Mouse (Mus musculus) erythroblast, embryonic 14.5 days (primary cell): ENCODE results near the gene Map3k7cl. TPM values are rescaled to one million over a fixed set of nuclear protein-coding genes. Genes with fewer than 3 reads are reported as not detected.

Source experiments
- H3K27me3 ChIP-seq: 2 replicates; pipeline ENCODE4 v1.6.1; 2012; ENCODE audit warnings: inconsistent platforms; ENCODE audit not compliant: control insufficient read depth
- H3K36me3 ChIP-seq: 2 replicates; pipeline ENCODE4 v1.6.1; 2012; ENCODE audit warnings: mild to moderate bottlenecking, inconsistent platforms; ENCODE audit not compliant: control insufficient read depth
- H3K4me1 ChIP-seq: 2 replicates; pipeline ENCODE4 v1.6.1; 2012; ENCODE audit warnings: inconsistent platforms; ENCODE audit not compliant: control insufficient read depth
- H3K4me3 ChIP-seq: replicated peaks from 2 replicates; pipeline ENCODE3; 2012; ENCODE audit warnings: moderate library complexity, mild to moderate bottlenecking, inconsistent platforms
- H3K9me3 ChIP-seq: 2 replicates; pipeline ENCODE4 v1.6.1; 2012; ENCODE audit warnings: low read length, inconsistent platforms, mixed read lengths; ENCODE audit not compliant: control insufficient read depth
- GATA1 ChIP-seq: IDR thresholded peaks from 2 replicates; pipeline ENCODE4 v1.6.1; 2012; ENCODE audit warnings: low read length, inconsistent platforms, mixed read lengths
- TAL1 ChIP-seq: IDR thresholded peaks from 3 replicates; pipeline ENCODE4 v1.6.1; 2012; ENCODE audit warnings: low read length, inconsistent platforms, mixed read lengths
- polyA plus RNA-seq: library from polyadenylated mRNA; stranded (reverse); fragments of >175 nt; gene quantifications from 2 replicates; pipeline ENCODE4 v1.2.3, GENCODE M21; 2012

Gene Map3k7cl
- polyA plus RNA-seq, 1 experiment: not detected

DNA sequence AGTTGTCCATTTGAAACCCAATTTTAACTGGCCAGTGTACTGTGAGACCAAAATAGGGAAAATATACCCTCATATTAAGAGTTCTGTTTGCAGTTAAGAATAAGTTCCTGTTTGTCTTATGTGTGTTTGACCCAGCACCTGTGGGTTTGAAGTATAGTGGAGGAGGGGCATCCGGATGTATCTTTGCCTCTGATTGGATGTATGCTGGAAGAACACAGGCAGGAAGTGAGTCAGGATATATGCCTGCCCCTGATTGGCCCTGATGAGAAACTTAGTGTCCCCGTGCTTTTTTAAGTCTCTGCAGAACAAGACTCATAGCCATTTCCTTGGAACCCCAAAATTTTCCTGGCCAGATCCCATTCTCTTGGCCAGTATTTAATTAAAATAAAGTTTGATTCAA is 51.8 kb downstream of the Map3k7cl start:
- TF ChIP-seq TAL1 (no peak), GATA1 (no peak)
- Histone ChIP-seq H3K4me1 (no peaks in the 10 kb centered on the region), H3K36me3 (no peaks in the 10 kb centered on the region), H3K27me3 (no peaks in the 10 kb centered on the region), H3K4me3 (no peak overlapping the region), H3K9me3 (no peaks in the 10 kb centered on the region; the same call in 1 of the 2 replicates)

DNA sequence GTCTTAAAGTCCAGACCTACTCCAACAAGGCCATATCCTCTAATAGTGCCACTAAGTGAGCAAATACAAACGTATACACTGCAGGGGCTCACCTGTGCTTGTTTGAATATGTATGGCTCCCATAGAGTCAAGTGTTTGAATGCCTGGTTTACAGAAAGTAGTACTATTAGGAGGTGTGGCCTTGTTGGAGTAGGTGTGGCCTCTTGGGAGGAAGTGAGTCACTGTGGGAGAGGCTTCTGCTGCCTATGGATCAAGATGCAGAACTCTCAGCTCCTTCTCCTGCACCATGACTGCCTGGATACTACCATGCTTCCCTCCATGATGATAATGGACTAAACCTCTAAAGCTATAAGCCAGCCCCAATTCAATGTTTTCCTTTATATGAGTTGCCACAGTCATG is 54.3 kb downstream of the Map3k7cl start:
- Histone ChIP-seq H3K4me1 (no peaks in the 10 kb centered on the region), H3K9me3 (no peaks in the 10 kb centered on the region), H3K36me3 (no peaks in the 10 kb centered on the region), H3K4me3 (no peak overlapping the region), H3K27me3 (no peaks in the 10 kb centered on the region)
- TF ChIP-seq TAL1 (no peak), GATA1 (no peak)

DNA sequence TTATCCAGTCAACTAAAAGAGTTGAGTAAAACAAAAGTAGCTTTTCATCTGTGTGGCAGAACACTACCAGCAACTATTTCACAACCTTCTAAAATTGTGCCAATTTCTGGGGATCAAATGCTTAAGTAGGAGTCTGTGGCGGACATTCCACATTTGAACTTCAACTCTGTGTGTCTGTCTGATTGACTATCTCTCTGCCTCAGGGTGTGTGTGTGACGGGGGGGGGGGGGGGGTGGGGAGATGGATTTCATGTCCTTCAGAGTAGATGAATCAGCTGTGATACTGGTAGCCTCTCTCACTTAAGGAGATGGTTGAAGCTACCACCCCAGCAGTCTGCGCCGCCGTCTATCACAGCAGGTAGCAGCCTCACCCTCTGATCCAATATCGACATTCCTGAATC is 54.8 kb downstream of the Map3k7cl start:
- TF ChIP-seq GATA1 (no peak), TAL1 (no peak)
- H3K27me3 ChIP-seq: no peaks in the 10 kb centered on the region
- no peaks in the 10 kb centered on the region for H3K9me3 ChIP-seq
- no peaks in the 10 kb centered on the region for H3K4me1 ChIP-seq
- H3K36me3 ChIP-seq: no peaks in the 10 kb centered on the region
- H3K4me3 ChIP-seq: no peak overlapping the region

DNA sequence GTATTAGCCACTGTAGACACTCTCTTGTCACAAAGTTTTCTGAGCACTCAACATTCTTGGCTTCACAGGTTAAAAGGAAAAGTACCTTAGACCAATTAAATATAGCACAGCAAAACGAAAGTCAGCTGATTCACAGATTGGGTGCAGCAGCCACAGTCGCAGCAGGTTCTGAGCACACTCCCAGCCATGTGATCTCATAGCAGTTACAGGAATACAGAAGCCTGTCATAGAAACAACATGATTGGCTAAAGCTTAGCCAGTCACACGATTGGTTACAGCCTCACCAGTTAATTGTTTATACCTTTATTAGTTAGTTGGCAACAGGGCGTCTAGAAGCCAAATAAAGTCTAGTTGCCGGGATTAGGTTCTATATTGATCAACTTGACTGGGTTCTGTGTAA is 57.0 kb downstream of the Map3k7cl start:
- Histone ChIP-seq H3K9me3 (no peaks in the 10 kb centered on the region), H3K27me3 (no peaks in the 10 kb centered on the region), H3K36me3 (no peaks in the 10 kb centered on the region), H3K4me3 (no peak overlapping the region), H3K4me1 (no peaks in the 10 kb centered on the region)
- no peak for TF ChIP-seq GATA1
- TF ChIP-seq TAL1: no peak

DNA sequence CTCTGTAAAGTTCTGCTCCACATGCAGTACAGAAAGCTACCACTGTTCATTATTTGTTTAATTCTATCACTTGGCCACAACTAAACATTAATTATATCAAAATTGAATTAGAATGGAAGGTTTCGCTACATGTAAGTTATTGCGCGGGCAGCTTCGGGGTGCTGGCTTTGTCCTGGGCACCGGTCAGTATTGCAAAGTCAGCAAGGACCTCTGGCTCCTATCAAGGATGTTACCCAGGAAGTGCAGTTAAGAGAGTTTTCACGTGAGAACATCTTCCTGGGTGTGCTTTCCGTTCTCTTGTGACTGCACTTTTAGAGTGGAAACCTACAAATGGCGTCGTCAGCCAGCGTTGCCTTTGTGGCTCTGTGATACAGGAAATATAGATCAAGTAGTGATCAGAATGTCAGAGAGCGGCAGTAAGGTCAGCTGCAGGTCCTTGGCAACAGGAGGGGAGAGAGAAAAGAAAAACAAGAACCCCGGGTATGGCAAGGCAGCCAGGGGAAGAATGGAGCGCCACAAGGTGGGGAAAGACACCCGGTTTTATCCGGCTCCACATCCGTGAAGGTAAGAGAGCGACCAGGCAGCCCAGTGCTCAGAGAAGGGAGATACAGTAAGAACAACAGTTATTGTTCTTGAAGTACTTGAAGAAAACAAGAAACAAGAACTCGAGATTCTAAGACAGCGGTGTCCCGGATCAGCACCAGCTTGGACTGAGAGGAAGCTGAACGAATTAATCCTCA is 57.6 kb downstream of the Map3k7cl start:
- TF ChIP-seq TAL1 (no peak), GATA1 (no peak)
- Histone ChIP-seq H3K9me3 (no peaks in the 10 kb centered on the region), H3K4me3 (no peak overlapping the region), H3K27me3 (no peaks in the 10 kb centered on the region), H3K36me3 (no peaks in the 10 kb centered on the region), H3K4me1 (no peaks in the 10 kb centered on the region)

DNA sequence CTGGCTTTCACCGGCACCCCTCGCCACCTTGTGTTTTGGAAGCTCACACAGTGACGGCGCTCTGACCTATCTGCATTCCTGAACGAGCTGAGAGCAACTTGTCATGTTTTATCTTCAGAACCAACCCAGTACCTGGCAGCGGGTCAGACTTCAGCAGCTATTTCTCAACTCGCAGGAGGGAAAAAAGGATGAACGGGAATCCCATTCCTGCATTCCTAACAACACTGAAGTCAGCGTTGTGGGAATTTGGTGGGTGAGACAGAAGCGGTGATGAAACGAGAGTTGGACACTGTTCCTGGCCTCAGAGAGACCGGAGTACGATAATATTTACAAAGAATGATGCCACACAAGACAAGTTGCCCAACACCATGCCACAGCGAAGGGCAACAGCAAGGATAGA is 58.3 kb downstream of the Map3k7cl start:
- H3K27me3 ChIP-seq: no peaks in the 10 kb centered on the region

DNA sequence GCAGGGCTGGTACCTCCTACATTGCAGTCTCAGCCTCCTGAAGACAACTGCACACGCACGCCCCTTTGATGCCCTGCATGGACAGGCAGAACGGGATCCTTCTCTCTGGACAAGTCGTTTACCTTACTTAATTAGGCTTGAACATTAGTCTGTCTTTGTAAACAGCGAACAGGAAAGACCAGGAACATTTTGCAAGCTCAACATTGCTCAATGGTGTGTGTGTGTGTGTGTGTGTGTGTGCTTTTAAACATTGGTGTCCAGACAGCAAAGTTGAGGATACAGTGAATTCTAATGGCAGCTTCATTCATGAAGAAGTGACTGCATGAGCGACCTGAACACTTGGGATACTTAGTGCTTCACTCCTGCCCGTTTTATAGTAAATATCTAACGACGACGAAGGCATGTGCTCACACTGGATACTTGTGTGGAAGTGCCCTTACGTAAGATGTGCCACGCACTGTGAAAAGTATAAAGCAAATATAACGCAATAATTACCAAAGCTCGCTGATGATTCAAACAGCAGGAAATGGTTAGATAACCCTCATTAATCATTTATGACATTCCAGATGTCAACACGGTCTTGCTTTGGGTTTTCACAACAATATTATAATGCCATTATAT is 59.2 kb downstream of the Map3k7cl start:
- H3K27me3 ChIP-seq: no peaks in the 10 kb centered on the region
- TF ChIP-seq TAL1 (no peak), GATA1 (no peak)
- H3K9me3 ChIP-seq: no peaks in the 10 kb centered on the region
- H3K4me3 ChIP-seq: no peak overlapping the region
- H3K4me1 ChIP-seq: no peaks in the 10 kb centered on the region
- no peaks in the 10 kb centered on the region for H3K36me3 ChIP-seq

More for the DNA sequence above, 58.3 kb downstream of the Map3k7cl start:
- Histone ChIP-seq H3K4me1 (no peaks in the 10 kb centered on the region), H3K36me3 (no peaks in the 10 kb centered on the region), H3K9me3 (no peaks in the 10 kb centered on the region), H3K4me3 (no peak overlapping the region)
- TF ChIP-seq GATA1: no peak
- TF ChIP-seq TAL1: no peak

DNA sequence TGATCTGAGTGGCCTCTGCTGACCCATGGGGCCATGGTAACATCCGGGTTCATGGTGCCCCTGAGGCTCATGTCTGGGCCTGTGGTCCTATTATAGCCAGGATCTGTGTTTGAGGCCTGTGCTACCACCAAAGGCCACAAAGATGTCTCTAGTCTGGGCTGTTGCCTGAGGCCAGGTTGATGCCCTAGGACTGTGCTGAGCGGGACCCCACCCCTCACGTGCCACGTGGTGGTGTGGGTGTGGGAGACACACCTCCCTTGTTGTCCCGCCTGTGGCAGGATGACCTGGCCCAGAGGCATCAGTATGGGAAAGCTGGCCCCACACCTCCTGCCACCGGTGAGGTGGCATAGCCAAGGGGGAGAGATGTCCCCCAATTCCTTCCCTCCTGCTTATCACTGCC is 64.2 kb downstream of the Map3k7cl start:
- no peak overlapping the region for H3K4me3 ChIP-seq
- no peaks in the 10 kb centered on the region for H3K27me3 ChIP-seq

DNA sequence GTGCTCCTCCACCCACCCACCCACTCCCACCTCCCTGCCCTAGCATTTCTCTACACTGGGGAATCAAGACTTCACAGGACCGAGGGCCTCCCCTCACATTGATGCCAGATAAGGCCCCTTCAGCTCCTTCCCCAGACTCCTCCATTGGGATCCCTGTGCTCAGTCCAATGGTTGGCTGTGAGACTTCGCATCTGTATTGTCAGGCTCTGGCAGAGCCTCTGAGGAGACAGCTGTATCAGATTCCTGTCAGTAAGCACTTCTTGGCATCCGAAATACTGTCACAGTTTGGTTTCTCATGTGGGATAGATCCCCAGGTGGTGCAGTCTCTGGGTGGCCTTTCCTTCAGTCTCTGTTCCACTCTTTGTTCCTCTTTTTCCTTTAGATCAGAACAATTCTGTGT is 68.1 kb downstream of the Map3k7cl start:
- TF ChIP-seq TAL1: no peak
- TF ChIP-seq GATA1: no peak
- no peaks in the 10 kb centered on the region for H3K27me3 ChIP-seq

More for the DNA sequence above, 64.2 kb downstream of the Map3k7cl start:
- Histone ChIP-seq H3K4me1 (no peaks in the 10 kb centered on the region), H3K9me3 (peaks cover 2% of the 10 kb centered on the region; the same call in 1 of the 2 replicates), H3K36me3 (no peaks in the 10 kb centered on the region)
- TF ChIP-seq TAL1 (no peak), GATA1 (no peak)

DNA sequence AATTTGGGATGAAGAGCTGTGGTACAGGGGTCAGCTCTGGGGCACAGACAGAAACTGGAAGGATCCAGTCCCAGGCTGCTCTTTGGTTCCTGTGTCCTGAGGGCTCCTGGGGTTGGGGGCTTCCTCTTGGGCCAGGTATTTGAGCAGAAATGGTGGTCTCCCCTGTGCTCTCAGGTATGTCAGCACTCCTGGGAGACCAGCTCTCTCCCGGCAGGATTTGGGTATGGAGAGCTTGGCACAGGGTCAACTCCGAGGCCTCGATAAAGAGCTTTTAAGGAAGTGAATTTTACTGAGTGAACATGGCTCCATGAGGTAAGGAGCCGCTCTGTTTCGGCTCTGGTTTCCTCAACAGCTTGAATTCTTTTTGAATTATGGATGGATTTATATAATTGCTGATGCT is 70.8 kb downstream of the Map3k7cl start:
- Histone ChIP-seq H3K4me1 (no peaks in the 10 kb centered on the region), H3K9me3 (peaks cover 32% of the 10 kb centered on the region), H3K36me3 (no peaks in the 10 kb centered on the region), H3K27me3 (no peaks in the 10 kb centered on the region), H3K4me3 (no peak overlapping the region)
- TF ChIP-seq GATA1 (no peak), TAL1 (no peak)

More for the DNA sequence above, 68.1 kb downstream of the Map3k7cl start:
- peaks cover 19% of the 10 kb centered on the region for H3K9me3 ChIP-seq
- no peaks in the 10 kb centered on the region for H3K36me3 ChIP-seq
- no peaks in the 10 kb centered on the region for H3K4me1 ChIP-seq
- H3K4me3 ChIP-seq: no peak overlapping the region
